Mouse (Mus musculus) A20 (cell line): ENCODE measurements around the gene Dpm2.

Experiments used
- DNase-seq: peaks from one replicate; pipeline ENCODE4 v3.0.0-alpha.2; 2011; ENCODE audit warnings: low read depth, low spot score

Gene Dpm2

GRCm38 (mm10) chr2:32546951-32547350, 23.7 kb upstream of the Dpm2 start:
- DNase-seq, result no peak

GRCm38 (mm10) chr2:32547380-32547779, 23.3 kb upstream of the Dpm2 start:
- DNase-seq, result no peak

GRCm38 (mm10) chr2:32547964-32548739, 22.5 kb upstream of the Dpm2 start:
- no peak for DNase-seq

- no peak for DNase-seq
These were observed 21.5 kb upstream of the Dpm2 start for GRCm38 (mm10) chr2:32549171-32549570.

GRCm38 (mm10) chr2:32549764-32550163, 20.9 kb upstream of the Dpm2 start:
- DNase-seq, result no peak

GRCm38 (mm10) chr2:32551236-32551635, 19.4 kb upstream of the Dpm2 start:
- DNase-seq, result no peak

GRCm38 (mm10) chr2:32553592-32554148, 17.0 kb upstream of the Dpm2 start:
- peak; percentile 64 for DNase-seq

GRCm38 (mm10) chr2:32555484-32555883, 15.2 kb upstream of the Dpm2 start:
- DNase-seq, result no peak

- no peak for DNase-seq
These were observed 14.6 kb upstream of the Dpm2 start for GRCm38 (mm10) chr2:32556019-32556418.

GRCm38 (mm10) chr2:32559570-32559969, 11.1 kb upstream of the Dpm2 start:
- DNase-seq, result no peak

GRCm38 (mm10) chr2:32566536-32567063, 4.1 kb upstream of the Dpm2 start:
- peak; percentile 67 for DNase-seq

GRCm38 (mm10) chr2:32568149-32568548, 2.5 kb upstream of the Dpm2 start:
- DNase-seq, result no peak

GRCm38 (mm10) chr2:32568941-32569340, 1.7 kb upstream of the Dpm2 start:
- DNase-seq, result no peak

- DNase-seq, result no peak
These were observed 1.5 kb downstream of the Dpm2 start for GRCm38 (mm10) chr2:32572196-32572595.

GRCm38 (mm10) chr2:32574497-32574896, 3.8 kb downstream of the Dpm2 start, which contains the start of gene Pip5kl1:
Gene Pip5kl1, plus strand, starts transcription at chr2:32574797.
- no peak for DNase-seq

- DNase-seq, result peak; percentile 55
These were observed 4.4 kb downstream of the Dpm2 start for GRCm38 (mm10) chr2:32574901-32575585.

GRCm38 (mm10) chr2:32575586-32576160, 5.0 kb downstream of the Dpm2 start, which contains the start of gene 9430097D07Rik:
Gene 9430097D07Rik, minus strand, starts transcription at chr2:32575684.
- no peak for DNase-seq

GRCm38 (mm10) chr2:32576532-32576931, 5.9 kb downstream of the Dpm2 start:
- DNase-seq, result no peak

- no peak for DNase-seq
These were observed 7.7 kb downstream of the Dpm2 start for GRCm38 (mm10) chr2:32578146-32579046.

GRCm38 (mm10) chr2:32581450-32582095, 10.9 kb downstream of the Dpm2 start:
- DNase-seq, result peak; percentile 82
